Mouse (Mus musculus): ENCODE results near the gene Ccdc17. TPM values are rescaled to one million over a fixed set of nuclear protein-coding genes. Genes with fewer than 3 reads are reported as not detected.

Ccdc17 gene
- polyA plus RNA-seq, 1 experiment from 2014 or later: 2.2 TPM

DNA sequence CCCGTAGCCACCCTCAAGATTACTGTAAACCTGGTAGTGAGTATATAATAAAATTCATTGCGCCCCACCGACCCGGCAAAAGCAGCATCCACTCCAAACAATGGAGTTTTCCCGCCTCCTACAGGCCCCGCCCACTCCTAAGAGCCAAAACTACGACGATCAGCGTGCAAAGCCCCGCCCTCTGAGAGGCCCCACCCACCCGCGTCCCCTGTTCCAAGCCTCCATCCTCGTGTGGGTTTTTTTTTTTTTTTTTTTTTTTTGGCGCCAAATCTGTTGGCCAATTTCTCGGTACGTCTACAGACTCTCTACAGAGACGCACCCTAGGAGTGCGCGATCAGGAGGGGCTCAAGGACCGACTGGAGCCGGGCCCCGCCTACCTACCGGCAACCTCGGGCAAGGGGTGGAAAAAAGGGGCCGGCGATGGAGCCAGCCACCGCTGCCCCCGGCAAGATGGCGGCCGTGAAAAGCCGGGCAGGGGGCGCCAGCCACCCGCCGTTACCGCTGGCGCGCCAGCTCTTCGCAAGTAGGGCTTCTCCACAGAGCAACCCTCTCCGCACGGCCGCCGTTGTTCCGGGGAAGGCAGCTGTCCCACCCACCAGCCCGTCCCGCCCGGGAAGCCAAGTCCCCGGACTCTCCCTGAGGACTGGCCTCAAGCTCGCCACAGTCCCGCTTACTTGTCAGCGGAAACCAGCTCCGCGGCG, 30.4 kb downstream of the Ccdc17 start:
- Histone ChIP-seq H3K27ac (peak overlapping the region; percentile 61), H3K4me3 (ENCODE audit: inconsistent target) (peak overlapping the region; percentile 80), H3K79me2 (ENCODE audit: inconsistent target) (peaks cover 48% of the 10 kb centered on the region), H3K36me3 (ENCODE audit: inconsistent target) (0 out of 2 replicates have a peak, but pooled peaks cover under 1% of the 10 kb centered on the region)
- under 1% methylated on average over 49 of the region's 53 CpGs for WGBS (ENCODE audit: missing documents)

DNA sequence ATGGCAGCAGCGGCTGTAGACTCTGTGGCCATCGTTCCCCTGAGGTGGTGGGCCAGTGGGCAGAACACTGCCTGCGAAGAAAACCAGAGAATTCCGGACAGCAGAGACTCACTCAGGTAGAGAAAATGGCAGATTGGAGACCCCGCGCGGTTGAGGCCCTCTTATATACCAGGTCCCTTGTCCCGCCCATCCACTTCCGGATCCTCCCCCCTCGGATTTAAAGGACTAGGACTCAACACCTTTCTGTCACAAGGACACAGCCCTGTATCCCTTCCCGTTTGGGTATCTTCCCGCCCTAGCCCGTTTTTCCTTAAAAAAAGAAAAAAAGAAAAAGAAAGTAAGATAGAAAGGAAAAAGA, 30.9 kb downstream of the Ccdc17 start:
- WGBS (ENCODE audit: missing documents): 0% methylated on average over 13 of the region's 13 CpGs
- Histone ChIP-seq H3K36me3 (ENCODE audit: inconsistent target) (no peaks in the 10 kb centered on the region), H3K79me2 (ENCODE audit: inconsistent target) (peaks cover 43% of the 10 kb centered on the region)

DNA sequence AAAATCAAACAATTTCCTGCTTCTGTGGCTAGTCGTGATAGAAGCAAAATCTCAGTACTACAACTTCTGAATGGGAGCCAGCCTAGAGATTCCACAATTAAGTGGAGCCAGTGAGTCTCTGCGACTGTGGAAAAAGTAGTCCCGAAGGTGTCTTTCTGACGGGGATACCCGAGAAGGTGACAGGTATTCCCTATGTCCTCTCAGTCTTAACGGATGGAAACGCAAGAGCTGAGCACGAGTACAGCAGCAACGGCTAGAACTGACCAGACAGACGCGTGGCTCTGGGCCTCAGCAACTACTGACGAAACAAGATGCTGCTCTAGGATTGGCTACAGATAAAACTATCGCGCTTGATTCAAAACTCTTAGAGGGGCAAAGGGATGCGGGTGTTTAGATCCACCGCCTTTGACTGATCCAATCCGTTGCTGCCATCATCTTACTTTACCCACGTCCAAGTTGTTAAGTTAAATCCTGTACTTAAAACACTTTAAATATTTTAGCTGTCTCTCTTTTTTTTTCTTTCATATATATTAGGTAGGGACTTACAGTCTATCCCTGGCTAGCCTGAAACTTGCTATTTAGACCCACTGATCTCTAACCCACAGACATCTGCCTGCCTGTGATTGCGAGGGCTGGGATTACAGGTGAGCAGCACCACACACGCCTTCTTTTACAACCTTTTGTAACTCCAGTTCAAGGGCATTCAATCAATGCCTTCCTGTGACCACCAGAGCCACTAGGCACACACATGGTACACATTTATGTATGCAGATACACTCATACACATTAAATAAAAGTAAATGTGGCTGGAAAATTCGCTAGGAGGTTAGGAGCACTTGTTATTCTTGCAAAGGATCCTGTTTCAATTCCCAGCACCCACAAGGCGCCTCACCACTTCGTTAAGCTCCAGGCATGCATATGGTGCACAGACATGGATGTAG, 31.5 kb downstream of the Ccdc17 start, which contains the start of gene Nasp:
TSS of gene Nasp (minus strand) at position 220 of the 941 bp plus-strand sequence.
- Histone ChIP-seq H3K36me3 (ENCODE audit: inconsistent target) (no peaks in the 10 kb centered on the region), H3K4me3 (ENCODE audit: inconsistent target) (peak within 1 kb of the TSS; percentile 80)
- WGBS (ENCODE audit: missing documents): 9% methylated on average over 23 of the region's 23 CpGs

More for the DNA sequence above, 30.9 kb downstream of the Ccdc17 start:
- H3K4me3 ChIP-seq (ENCODE audit: inconsistent target): peak overlapping the region; percentile 80
- peak overlapping the region; percentile 61 for H3K27ac ChIP-seq

DNA sequence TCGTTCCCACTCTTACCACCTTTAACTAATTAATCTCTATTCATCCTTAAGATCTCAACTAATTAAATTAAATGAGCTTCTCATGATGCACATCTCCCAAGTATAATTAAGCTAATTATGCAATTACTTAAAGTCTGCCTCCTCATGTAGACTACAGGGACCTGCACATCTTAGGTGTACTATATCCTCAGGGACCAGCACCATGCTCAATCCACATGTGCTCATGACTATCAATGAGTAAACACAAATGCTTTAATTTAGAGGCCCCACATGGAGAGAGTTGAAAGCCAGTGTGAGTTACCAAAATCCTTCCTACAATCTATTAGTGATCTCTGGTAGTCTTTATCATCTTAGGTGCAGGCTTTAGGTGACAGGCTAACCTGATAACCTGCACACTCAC, 38.7 kb downstream of the Ccdc17 start:
- WGBS (ENCODE audit: missing documents): 100% methylated on average over 1 of the region's 1 CpGs
- no peak overlapping the region for H3K4me3 ChIP-seq (ENCODE audit: inconsistent target)
- H3K27ac ChIP-seq: no peak overlapping the region
- H3K79me2 ChIP-seq (ENCODE audit: inconsistent target): peaks cover 8% of the 10 kb centered on the region; the same call in 1 of the 2 replicates
- peaks cover 52% of the 10 kb centered on the region for H3K36me3 ChIP-seq (ENCODE audit: inconsistent target)

More for the DNA sequence above, 31.5 kb downstream of the Ccdc17 start, which contains the start of gene Nasp:
- Histone ChIP-seq H3K27ac (peak within 1 kb of the TSS; percentile 61), H3K79me2 (ENCODE audit: inconsistent target) (peaks cover 36% of the 10 kb centered on the region)

DNA sequence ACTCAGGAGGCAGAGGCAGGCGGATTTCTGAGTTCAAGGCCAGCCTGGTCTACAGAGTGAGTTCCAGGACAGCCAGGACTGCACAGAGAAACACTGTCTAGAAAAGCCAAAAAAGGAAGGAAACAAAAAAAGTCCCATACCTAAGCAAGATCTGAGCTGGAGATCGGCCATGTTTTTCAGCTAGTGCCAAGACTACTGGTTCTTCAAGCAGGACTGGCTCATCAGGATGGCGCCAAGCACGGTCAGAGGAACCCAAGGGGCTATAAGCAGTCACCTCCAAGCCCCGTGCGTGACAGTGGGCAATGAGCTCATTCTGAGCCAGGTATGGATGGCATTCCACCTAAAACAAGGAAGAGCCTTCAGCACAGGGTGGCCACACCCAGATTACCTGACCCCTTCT, 42.4 kb downstream of the Ccdc17 start:
- Histone ChIP-seq H3K36me3 (ENCODE audit: inconsistent target) (peaks cover 85% of the 10 kb centered on the region), H3K27ac (no peak overlapping the region)
- 97% methylated on average over 6 of the region's 6 CpGs for WGBS (ENCODE audit: missing documents)

DNA sequence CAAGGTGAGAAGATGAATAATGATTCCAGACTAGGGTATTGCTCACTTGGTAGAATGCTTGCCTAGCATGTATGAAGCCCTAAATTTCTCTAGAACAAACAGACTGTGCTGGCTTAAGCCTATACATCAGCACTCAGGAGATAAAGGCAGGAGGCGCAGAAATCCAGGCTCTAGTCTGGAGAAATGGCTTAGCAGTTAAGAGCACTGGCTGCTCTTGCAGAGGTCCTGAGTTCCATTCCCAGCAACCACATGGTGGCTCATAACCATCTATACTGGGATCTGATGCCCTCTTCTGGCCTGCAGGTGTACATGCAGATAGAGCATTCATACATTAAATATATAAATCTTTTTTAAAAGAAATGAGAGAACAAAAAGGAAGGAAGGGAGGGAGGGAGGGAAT, 45.6 kb downstream of the Ccdc17 start:
- H3K4me3 ChIP-seq (ENCODE audit: inconsistent target): no peak overlapping the region
- no peak overlapping the region for H3K27ac ChIP-seq
- WGBS (ENCODE audit: missing documents): 100% methylated on average over 1 of the region's 1 CpGs
- peaks cover 82% of the 10 kb centered on the region for H3K36me3 ChIP-seq (ENCODE audit: inconsistent target)
- H3K79me2 ChIP-seq (ENCODE audit: inconsistent target): peaks cover 77% of the 10 kb centered on the region

More for the DNA sequence above, 42.4 kb downstream of the Ccdc17 start:
- H3K4me3 ChIP-seq (ENCODE audit: inconsistent target): no peak overlapping the region
- peaks cover 45% of the 10 kb centered on the region for H3K79me2 ChIP-seq (ENCODE audit: inconsistent target)

DNA sequence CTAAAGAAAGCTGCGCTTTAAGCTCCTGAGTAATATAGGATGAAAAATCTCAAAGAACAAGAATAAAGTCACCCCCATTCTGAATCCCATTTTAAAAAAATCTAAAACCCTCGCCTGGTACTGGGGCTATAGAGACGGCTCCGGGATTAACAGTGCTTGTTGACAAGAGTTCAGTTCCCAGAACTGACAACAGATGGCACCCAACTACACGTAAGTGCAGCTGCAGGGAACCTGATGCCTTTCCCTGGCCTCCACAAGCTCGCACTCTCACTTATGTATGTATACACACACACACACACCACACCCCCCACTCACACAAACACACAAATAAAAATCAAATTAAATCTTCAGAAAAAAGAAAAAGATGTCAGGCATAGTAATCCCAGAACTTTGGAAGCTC, 47.9 kb downstream of the Ccdc17 start:
- Histone ChIP-seq H3K4me3 (ENCODE audit: inconsistent target) (no peak overlapping the region), H3K36me3 (ENCODE audit: inconsistent target) (peaks cover 63% of the 10 kb centered on the region), H3K79me2 (ENCODE audit: inconsistent target) (peaks cover 100% of the 10 kb centered on the region), H3K27ac (no peak overlapping the region)
- 64% methylated on average over 6 of the region's 6 CpGs for WGBS (ENCODE audit: missing documents)

DNA sequence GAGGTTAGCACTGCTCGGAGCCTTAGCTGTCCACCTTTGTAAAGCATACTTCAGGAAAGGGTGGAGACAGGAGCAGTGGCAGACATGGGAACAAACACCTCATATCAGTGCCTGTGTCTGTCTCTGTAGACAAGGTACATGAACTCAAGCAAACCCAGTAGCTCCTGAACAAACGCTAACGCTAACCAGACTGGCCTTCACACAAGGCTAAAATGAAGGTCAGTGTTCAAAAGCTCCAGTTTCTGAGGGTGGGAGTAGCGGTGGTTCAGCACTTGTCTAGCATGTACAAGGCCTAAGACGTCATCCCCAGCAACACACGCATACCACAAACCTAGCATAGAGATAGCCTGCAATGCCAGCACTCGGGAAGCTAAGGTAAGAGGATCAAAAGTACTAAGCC, 49.2 kb downstream of the Ccdc17 start:
- WGBS (ENCODE audit: missing documents): 97% methylated on average over 7 of the region's 7 CpGs
- peaks cover 100% of the 10 kb centered on the region for H3K79me2 ChIP-seq (ENCODE audit: inconsistent target)
- H3K27ac ChIP-seq: peak overlapping the region; percentile 98
- H3K4me3 ChIP-seq (ENCODE audit: inconsistent target): no peak overlapping the region
- peaks cover 50% of the 10 kb centered on the region for H3K36me3 ChIP-seq (ENCODE audit: inconsistent target)

DNA sequence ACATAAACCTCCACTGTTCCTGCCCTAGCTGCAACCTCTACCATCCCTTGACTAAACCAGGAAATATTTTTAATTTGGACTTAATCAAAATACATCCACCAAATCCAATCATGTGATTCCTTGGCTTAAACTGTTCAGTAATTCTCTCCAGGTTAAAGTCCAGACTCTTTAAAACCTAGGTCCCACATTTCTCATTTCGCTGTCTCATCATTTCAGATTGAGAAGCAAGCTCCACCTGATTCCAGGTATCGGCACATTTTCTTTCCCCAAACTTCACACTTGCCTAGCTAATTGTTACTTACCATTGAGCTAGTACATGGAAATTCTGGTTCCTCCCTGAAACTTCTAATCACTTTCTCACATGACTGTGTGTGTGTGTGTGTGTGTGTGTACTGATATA, 53.0 kb downstream of the Ccdc17 start:
- peaks cover 16% of the 10 kb centered on the region; the same call in 1 of the 2 replicates for H3K36me3 ChIP-seq (ENCODE audit: inconsistent target)
- WGBS (ENCODE audit: missing documents): 92% methylated on average over 2 of the region's 2 CpGs
- peak overlapping the region; percentile 98 for H3K27ac ChIP-seq
- peak overlapping the region; percentile 76 for H3K4me3 ChIP-seq (ENCODE audit: inconsistent target)
- peaks cover 99% of the 10 kb centered on the region for H3K79me2 ChIP-seq (ENCODE audit: inconsistent target)

Other genes with a start within 250 kb of the Ccdc17 start
- 9.9 to 19.9 TPM (median 12.8 TPM) in 3 replicates for gene Mast2, start 132.5 kb upstream of the Ccdc17 start, polyA plus RNA-seq (2018)
- 4.3 to 8.7 TPM (median 6.4 TPM) in 3 replicates for gene Ipp, start 89.1 kb upstream of the Ccdc17 start, polyA plus RNA-seq (2018)
- 13.0 to 21.0 TPM (median 16.1 TPM) in 3 replicates for gene Tmem69, start 40.7 kb upstream of the Ccdc17 start, polyA plus RNA-seq (2018)
- 27.3 to 40.2 TPM (median 37.7 TPM) in 3 replicates for gene Gpbp1l1, start 39.0 kb upstream of the Ccdc17 start, polyA plus RNA-seq (2018)
- gene Nasp, start 31.3 kb downstream of the Ccdc17 start, polyA plus RNA-seq (2018): 25.6 to 55.5 TPM (median 47.9 TPM) in 3 replicates
- gene Akr1a1, start 55.0 kb downstream of the Ccdc17 start, polyA plus RNA-seq (2018): 1,138 to 1,978 TPM (median 1,711 TPM) in 3 replicates
- gene Prdx1, start 88.9 kb downstream of the Ccdc17 start, polyA plus RNA-seq (2018): 1,330 to 1,969 TPM (median 1,907 TPM) in 3 replicates
- gene Mmachc, start 111.8 kb downstream of the Ccdc17 start, polyA plus RNA-seq (2018): 5.1 to 10.4 TPM (median 9.4 TPM) in 3 replicates
- gene Ccdc163, start 111.9 kb downstream of the Ccdc17 start, polyA plus RNA-seq (2018): 7.9 to 32.9 TPM (median 10.8 TPM) in 3 replicates
- 3.1 to 8.1 TPM (median 7.1 TPM) in 3 replicates for gene Tesk2, start 124.3 kb downstream of the Ccdc17 start, polyA plus RNA-seq (2018)
- 7.1 to 13.7 TPM (median 11.5 TPM) in 3 replicates for gene Toe1, start 211.0 kb downstream of the Ccdc17 start, polyA plus RNA-seq (2018)
- 0.76 to 2.0 TPM (median 1.1 TPM) in 3 replicates for gene Mutyh, start 211.1 kb downstream of the Ccdc17 start, polyA plus RNA-seq (2018)
- gene Hpdl, start 225.1 kb downstream of the Ccdc17 start, polyA plus RNA-seq (2018): not detected in 3 replicates

Measured in macrophage (primary cell).